Mouse (Mus musculus) heart, adult 9 months (tissue): ENCODE results near the gene Gm3402.
"Not testable (repeated sequence)": the region's sequence is repeated elsewhere in the genome, so short reads cannot be mapped to it uniquely, and the experiment has no call there.

Source experiments
- DNase-seq, 2 experiments: peaks; one replicate each; pipeline ENCODE4 v3.0.0; 2022; ENCODE audit warnings: low spot score in 2 of 2

Gene Gm3402

DNA sequence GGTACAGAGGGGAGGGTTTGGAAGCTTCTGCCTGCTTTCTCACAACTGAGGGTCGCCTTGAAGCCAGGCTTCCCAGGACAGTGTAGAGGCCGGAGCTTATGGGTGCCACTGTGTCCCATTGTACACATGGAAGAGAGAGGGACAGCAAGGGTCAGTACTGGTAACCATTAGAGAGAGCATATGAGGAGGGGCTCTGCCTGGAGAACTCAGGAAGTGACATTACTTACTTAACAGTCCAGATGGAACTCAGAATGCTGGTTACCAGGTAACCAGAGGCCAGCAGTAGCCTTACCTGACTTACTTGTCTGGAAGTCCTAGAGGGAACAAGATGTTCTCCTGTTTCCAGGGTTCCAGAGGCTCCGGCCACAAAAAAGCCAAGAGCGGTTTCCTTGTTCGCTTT lies at the start of gene Gm3402:
Gene Gm3402 (plus strand): TSS at position 301 of the 400 bp plus-strand sequence.
- DNase-seq = not testable (repeated sequence)

DNA sequence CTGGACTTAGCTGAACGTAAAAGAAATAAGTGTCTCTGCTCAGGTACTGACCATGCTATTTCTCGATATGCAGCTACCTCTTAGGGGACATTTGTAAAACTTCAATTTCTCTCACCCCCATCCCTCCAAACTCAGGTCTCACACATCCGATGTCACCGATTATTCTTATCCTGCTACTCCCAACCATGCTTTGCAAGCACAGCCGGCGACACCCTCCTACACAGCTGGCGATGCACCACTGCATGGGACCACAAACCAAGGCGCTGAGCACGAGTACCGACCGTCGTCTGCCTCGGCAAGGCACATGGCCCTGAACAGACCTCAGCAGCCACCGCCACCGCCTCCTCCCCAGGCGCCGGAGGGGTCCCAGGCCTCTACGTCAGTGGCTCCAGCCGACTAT lies 47.3 kb upstream of the Gm3402 start:
- DNase-seq = no peak

DNA sequence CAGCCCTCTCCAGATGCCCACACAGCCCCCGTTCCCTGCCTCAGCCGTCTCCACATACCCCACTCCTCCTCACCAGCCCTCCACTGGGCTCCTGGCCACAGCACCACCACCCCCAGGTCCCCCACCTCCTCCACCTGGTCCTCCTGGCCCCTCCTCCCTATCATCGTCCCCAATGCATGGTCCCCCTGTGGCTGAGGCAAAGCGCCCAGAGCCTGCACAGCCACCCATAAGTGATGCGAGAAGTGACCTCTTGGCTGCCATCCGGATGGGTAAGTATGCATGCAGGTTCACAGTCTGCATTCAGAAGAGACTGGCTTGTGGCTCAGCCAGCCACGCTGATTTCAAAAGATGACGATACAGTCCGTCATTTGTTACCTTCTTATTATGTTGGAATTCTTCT lies 45.6 kb upstream of the Gm3402 start:
- DNase-seq = no peak

DNA sequence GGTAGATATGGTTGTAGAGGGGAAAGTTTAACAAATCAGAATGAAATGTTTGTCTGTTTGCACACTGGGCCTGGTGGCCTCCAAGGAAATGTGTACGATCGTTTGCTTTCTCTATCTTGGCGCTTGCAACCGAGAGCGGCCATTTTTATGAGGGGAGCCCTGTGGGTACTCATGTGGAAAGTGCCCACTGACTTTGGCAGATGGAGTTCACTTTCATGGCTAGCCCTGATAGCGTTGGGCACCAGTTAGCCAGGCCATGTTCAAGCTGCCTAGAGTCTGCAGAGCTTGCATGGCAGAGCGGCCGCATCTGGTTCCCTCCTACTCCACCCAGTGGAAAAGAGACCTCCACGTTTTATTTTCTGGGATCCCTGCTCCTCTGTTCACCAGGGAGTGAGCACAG lies 43.1 kb upstream of the Gm3402 start:
- DNase-seq = no peak

DNA sequence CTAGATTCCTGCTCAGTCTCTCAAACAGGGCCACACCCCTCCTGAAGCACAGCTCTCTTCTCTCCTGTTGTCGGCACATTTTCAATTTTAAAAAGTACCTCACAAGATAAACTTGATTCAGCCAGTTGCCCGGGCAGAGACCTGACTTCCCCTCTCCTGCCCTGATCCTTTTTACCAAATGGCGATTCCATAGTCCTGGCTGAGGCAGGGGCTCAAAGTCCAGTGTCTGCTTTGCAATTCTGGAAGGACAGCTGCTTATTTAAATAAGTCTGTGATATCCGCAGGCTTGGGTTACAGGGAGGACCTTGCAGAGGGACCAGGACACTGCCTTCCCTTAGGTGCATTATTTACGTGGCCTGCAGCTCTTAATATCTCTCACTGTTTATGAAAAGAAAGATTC lies 42.6 kb upstream of the Gm3402 start:
- DNase-seq = no peak

DNA sequence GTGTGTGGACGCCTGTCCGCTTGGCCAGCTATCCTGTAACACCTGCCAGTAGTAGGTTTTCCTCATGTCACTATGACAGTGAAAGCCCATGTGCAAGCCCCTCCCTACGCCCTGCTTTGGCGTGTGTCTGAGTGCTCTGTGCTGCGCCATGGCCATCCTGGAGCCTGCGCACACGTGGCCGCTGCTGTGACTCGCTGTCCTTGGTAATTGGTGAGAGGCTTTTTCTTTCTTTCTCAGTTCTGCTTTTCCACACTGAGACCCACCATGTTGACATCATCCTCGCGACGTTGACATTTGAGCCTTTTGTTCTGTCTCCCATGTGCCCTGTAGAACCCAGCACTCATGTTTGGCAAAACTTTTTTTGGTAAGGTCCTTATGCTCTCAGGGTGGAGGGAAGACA lies 42.1 kb upstream of the Gm3402 start:
- no peak for DNase-seq

DNA sequence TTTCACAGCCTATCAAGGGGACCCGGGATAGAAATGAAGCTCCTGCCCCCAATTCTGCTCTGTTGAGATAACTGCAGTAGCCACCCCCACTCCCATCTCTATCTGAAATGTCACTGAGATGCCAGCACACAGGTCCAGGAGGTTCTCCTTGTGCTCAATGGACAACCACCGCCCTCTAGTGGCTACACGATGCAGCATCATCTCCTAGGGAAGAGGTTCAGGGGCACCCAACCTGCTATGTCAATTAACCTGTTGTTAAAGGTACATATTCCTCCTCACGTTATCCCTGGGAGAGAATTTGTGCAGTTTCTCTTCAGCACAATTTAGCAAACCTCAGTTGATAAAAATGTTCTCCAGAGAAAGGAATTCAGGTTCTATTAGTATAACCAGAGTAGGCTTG lies 34.4 kb upstream of the Gm3402 start:
- not testable (repeated sequence) for DNase-seq

DNA sequence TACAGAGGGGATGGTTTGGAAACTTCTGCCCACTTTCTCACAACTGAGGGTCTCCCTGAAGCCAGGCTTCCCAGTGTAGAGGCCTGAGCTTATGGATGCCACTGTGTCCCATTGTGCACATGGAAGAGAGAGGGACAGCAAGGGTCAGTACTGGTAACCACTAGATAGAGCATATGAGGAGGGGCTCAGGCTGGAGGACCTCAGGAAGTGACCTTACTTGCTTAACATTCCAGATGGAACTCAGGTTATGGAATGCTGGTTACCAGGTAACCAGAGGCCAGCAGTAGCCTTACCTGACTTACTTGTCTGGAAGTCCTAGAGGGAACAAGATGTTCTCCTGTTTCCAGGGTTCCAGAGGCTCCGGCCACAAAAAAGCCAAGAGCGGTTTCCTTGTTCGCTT lies 32.3 kb upstream of the Gm3402 start, which contains the start of gene Gm6408:
Gene Gm6408 (plus strand): TSS at position 301 of the 400 bp plus-strand sequence.
- DNase-seq = not testable (repeated sequence)

DNA sequence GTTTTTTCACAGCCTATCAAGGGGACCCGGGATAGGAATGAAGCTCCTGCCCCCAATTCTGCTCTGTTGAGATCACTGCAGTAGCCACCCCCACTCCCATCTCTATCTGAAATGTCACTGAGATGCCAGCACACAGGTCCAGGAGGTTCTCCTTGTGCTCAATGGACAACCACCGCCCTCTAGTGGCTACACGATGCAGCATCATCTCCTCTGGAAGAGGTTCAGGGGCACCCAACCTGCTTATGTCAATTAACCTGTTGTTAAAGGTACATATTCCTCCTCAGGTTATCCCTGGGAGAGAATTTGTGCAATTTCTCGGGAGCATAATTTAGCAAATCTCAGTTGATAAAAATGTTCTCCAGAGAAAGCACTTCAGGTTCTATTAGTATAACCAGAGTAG lies 25.0 kb upstream of the Gm3402 start:
- DNase-seq = peak in 1 of 2 experiments; percentile 4

DNA sequence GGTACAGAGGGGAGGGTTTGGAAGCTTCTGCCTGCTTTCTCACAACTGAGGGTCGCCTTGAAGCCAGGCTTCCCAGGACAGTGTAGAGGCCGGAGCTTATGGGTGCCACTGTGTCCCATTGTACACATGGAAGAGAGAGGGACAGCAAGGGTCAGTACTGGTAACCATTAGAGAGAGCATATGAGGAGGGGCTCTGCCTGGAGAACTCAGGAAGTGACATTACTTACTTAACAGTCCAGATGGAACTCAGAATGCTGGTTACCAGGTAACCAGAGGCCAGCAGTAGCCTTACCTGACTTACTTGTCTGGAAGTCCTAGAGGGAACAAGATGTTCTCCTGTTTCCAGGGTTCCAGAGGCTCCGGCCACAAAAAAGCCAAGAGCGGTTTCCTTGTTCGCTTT lies 22.9 kb upstream of the Gm3402 start, which contains the start of gene Gm6370:
Gene Gm6370 (plus strand): TSS at position 301 of the 400 bp plus-strand sequence.
- DNase-seq = not testable (repeated sequence)

DNA sequence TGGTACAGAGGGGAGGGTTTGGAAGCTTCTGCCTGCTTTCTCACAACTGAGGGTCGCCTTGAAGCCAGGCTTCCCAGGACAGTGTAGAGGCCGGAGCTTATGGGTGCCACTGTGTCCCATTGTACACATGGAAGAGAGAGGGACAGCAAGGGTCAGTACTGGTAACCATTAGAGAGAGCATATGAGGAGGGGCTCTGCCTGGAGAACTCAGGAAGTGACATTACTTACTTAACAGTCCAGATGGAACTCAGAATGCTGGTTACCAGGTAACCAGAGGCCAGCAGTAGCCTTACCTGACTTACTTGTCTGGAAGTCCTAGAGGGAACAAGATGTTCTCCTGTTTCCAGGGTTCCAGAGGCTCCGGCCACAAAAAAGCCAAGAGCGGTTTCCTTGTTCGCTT lies 11.8 kb upstream of the Gm3402 start, which contains the start of gene 4930449I24Rik:
Gene 4930449I24Rik (plus strand): TSS at position 301 of the 400 bp plus-strand sequence.
- not testable (repeated sequence) for DNase-seq

DNA sequence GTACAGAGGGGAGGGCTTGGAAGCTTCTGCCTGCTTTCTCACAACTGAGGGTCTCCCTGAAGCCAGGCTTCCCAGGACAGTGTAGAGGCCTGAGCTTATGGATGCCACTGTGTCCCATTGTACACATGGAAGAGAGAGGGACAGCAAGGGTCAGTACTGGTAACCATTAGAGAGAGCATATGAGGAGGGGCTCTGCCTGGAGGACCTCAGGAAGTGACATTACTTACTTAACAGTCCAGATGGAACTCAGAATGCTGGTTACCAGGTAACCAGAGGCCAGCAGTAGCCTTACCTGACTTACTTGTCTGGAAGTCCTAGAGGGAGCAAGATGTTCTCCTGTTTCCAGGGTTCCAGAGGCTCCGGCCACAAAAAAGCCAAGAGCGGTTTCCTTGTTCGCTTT lies 11.6 kb downstream of the Gm3402 start, which contains the start of gene Gm3404:
Gene Gm3404 (plus strand): TSS at position 301 of the 400 bp plus-strand sequence.
- DNase-seq = not testable (repeated sequence)

DNA sequence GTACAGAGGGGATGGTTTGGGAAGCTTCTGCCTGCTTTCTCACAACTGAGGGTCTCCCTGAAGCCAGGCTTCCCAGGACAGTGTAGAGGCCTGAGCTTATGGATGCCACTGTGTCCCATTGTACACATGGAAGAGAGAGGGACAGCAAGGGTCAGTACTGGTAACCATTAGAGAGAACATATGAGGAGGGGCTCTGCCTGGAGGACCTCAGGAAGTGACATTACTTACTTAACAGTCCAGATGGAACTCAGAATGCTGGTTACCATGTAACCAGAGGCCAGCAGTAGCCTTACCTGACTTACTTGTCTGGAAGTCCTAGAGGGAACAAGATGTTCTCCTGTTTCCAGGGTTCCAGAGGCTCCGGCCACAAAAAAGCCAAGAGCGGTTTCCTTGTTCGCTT lies 23.4 kb downstream of the Gm3402 start, which contains the start of gene Gm3409:
Gene Gm3409 (plus strand): TSS at position 301 of the 400 bp plus-strand sequence.
- DNase-seq = not testable (repeated sequence)

DNA sequence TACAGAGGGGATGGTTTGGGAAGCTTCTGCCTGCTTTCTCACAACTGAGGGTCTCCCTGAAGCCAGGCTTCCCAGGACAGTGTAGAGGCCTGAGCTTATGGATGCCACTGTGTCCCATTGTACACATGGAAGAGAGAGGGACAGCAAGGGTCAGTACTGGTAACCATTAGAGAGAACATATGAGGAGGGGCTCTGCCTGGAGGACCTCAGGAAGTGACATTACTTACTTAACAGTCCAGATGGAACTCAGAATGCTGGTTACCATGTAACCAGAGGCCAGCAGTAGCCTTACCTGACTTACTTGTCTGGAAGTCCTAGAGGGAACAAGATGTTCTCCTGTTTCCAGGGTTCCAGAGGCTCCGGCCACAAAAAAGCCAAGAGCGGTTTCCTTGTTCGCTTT lies 41.9 kb downstream of the Gm3402 start, which contains the start of gene Gm3415:
Gene Gm3415 (plus strand): TSS at position 301 of the 400 bp plus-strand sequence.
- not testable (repeated sequence) for DNase-seq

DNA sequence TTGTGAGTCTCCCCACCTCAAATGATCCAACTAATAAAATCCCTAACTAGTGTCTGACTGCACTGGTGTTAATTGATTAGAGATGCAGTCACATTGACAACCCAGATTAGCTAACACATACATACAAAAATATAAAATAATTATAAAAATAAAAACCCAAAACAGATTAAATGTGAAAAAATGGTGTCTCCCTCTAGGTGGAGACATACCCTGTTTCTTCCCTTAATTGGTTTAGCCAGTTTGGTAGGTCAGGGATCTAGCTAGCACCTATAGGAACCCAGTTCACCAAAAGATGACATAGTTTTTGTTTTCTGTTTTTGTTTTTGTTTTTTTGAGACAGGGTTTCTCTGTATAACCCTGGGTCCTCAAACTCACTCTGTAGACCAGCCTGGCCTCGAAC lies 50.3 kb downstream of the Gm3402 start:
- DNase-seq = no peak
